Mouse (Mus musculus) liver, embryonic 13.5 days (tissue): ENCODE measurements around the gene Oxnad1. TPM values are rescaled to one million over a fixed set of nuclear protein-coding genes. Genes with fewer than 3 reads are reported as not detected.
"Not testable (repeated sequence)": the region's sequence is repeated elsewhere in the genome, so short reads cannot be mapped to it uniquely, and the experiment has no call there.

Source experiments
- ATAC-seq: fragments of 200-750 bp; cut with Nextera tagmentation; 2 replicates; pipeline ENCODE4 v1.8.0; 2017; ENCODE audit warnings: low read depth, mild to moderate bottlenecking, moderate number of reproducible peaks, moderate library complexity
- DNase-seq: peaks from one replicate; pipeline ENCODE4 v3.0.0; 2022
- H3K27ac ChIP-seq: fragments of 300-500 bp; sonication (generic); 2 replicates; pipeline ENCODE4 v1.5.1; 2015; ENCODE audit warnings: moderate library complexity, mild to moderate bottlenecking, inconsistent platforms
- H3K27me3 ChIP-seq: fragments of 300-500 bp; sonication (generic); 2 replicates; pipeline ENCODE4 v1.6.1; 2015; ENCODE audit warnings: mild to moderate bottlenecking, inconsistent platforms
- H3K36me3 ChIP-seq: fragments of 300-500 bp; sonication (generic); 2 replicates; pipeline ENCODE4 v1.6.1; 2015; ENCODE audit warnings: mild to moderate bottlenecking, inconsistent platforms
- H3K4me1 ChIP-seq: fragments of 300-500 bp; sonication (generic); replicated peaks from 2 replicates; pipeline ENCODE4 v1.6.1; 2015; ENCODE audit warnings: inconsistent platforms
- H3K4me2 ChIP-seq: fragments of 300-500 bp; sonication (generic); 2 replicates; pipeline ENCODE4 v1.6.1; 2015; ENCODE audit warnings: inconsistent platforms, mild to moderate bottlenecking, moderate library complexity
- H3K4me3 ChIP-seq: fragments of 300-500 bp; sonication (generic); replicated peaks from 2 replicates; pipeline ENCODE4 v1.5.1; 2015; ENCODE audit warnings: mild to moderate bottlenecking, inconsistent platforms
- H3K9ac ChIP-seq: fragments of 300-500 bp; sonication (generic); 2 replicates; pipeline ENCODE4 v1.6.1; 2015; ENCODE audit warnings: mild to moderate bottlenecking, inconsistent platforms
- H3K9me3 ChIP-seq: fragments of 300-500 bp; sonication (generic); replicated peaks from 2 replicates; pipeline ENCODE4 v1.6.1; 2016; ENCODE audit warnings: inconsistent platforms
- WGBS: fragments of 180-500 bp; shearing (Covaris S2); methylation state at CpG from one replicate; pipeline ENCODE4 v1.1.7; 2015; ENCODE audit not compliant: insufficient replicate concordance; 5-methylcytosine and 5-hydroxymethylcytosine counted together
- polyA plus RNA-seq: library from polyadenylated mRNA; unstranded; fragments of >200 nt; fragmentation: Nextera tagmentation; extraction: Ambion mirVana; gene quantifications from 2 replicates; pipeline ENCODE4 v1.2.1, GENCODE M21; 2015

The Oxnad1 gene
- polyA plus RNA-seq, 1 experiment from 2014 or later, result 23.4 TPM

GRCm38 (mm10) chr14:32120940-32121919 is 36.1 kb downstream of the Oxnad1 start:
- no peak overlapping the region for H3K4me2 ChIP-seq
- no peak overlapping the region for H3K4me3 ChIP-seq
- no peaks in the 10 kb centered on the region for H3K9me3 ChIP-seq
- H3K36me3 ChIP-seq, result no peaks in the 10 kb centered on the region
- no peak overlapping the region for H3K9ac ChIP-seq
- DNase-seq (no peak), ATAC-seq (no peak)
- no peaks in the 10 kb centered on the region for H3K4me1 ChIP-seq
- peaks cover 6% of the 10 kb centered on the region; the same call in 1 of the 2 replicates for H3K27me3 ChIP-seq
- WGBS, result 61% methylated on average over 11 of the region's 11 CpGs
- H3K27ac ChIP-seq, result no peak overlapping the region

- 17% methylated on average over 2 of the region's 2 CpGs for WGBS
- Histone ChIP-seq H3K9me3 (no peaks in the 10 kb centered on the region), H3K27me3 (peaks cover 11% of the 10 kb centered on the region), H3K9ac (no peak overlapping the region), H3K27ac (no peak overlapping the region), H3K4me2 (no peak overlapping the region), H3K4me3 (no peak overlapping the region), H3K36me3 (no peaks in the 10 kb centered on the region), H3K4me1 (no peaks in the 10 kb centered on the region)
- DNase-seq, result peak; percentile 57
- peak; percentile 80 for ATAC-seq
Observed at GRCm38 (mm10) chr14:32121920-32122315, 36.7 kb downstream of the Oxnad1 start.

- Histone ChIP-seq H3K4me1 (peaks cover 3% of the 10 kb centered on the region), H3K4me2 (no peak overlapping the region), H3K27me3 (peaks cover 17% of the 10 kb centered on the region), H3K9ac (no peak overlapping the region), H3K4me3 (no peak overlapping the region), H3K9me3 (no peaks in the 10 kb centered on the region), H3K27ac (no peak overlapping the region), H3K36me3 (no peaks in the 10 kb centered on the region)
- ATAC-seq (no peak), DNase-seq (no peak)
- WGBS, result 70% methylated on average over 3 of the region's 3 CpGs
Observed at GRCm38 (mm10) chr14:32124261-32124660, 39.1 kb downstream of the Oxnad1 start.

- not testable (repeated sequence) for H3K4me3 ChIP-seq, H3K36me3 ChIP-seq, H3K27ac ChIP-seq, H3K4me1 ChIP-seq, H3K4me2 ChIP-seq, DNase-seq, H3K9me3 ChIP-seq, H3K9ac ChIP-seq, ATAC-seq
- H3K27me3 ChIP-seq, result peaks cover 17% of the 10 kb centered on the region
- 66% methylated on average over 5 of the region's 5 CpGs for WGBS
Observed at GRCm38 (mm10) chr14:32125256-32125655, 40.1 kb downstream of the Oxnad1 start.

- H3K4me3 ChIP-seq, result no peak overlapping the region
- DNase-seq (no peak), ATAC-seq (no peak)
- H3K9ac ChIP-seq, result no peak overlapping the region
- 49% methylated on average over 5 of the region's 5 CpGs for WGBS
- no peaks in the 10 kb centered on the region for H3K36me3 ChIP-seq
- no peak overlapping the region for H3K4me2 ChIP-seq
- peaks cover 35% of the 10 kb centered on the region for H3K4me1 ChIP-seq
- no peaks in the 10 kb centered on the region for H3K9me3 ChIP-seq
- no peak overlapping the region for H3K27ac ChIP-seq
- peaks cover 17% of the 10 kb centered on the region for H3K27me3 ChIP-seq
Observed at GRCm38 (mm10) chr14:32128409-32128808, 43.2 kb downstream of the Oxnad1 start.

GRCm38 (mm10) chr14:32131836-32132235 is 46.7 kb downstream of the Oxnad1 start:
- DNase-seq (peak; percentile 62), ATAC-seq (peak; percentile 85)
- Histone ChIP-seq H3K4me1 (peaks cover 68% of the 10 kb centered on the region), H3K9me3 (no peaks in the 10 kb centered on the region), H3K4me2 (peak overlapping the region; percentile 29), H3K36me3 (no peaks in the 10 kb centered on the region), H3K9ac (0 out of 2 replicates have a peak overlapping the region, but pooled peaks have one; percentile 33), H3K4me3 (no peak overlapping the region; the same call in 1 of the 2 replicates), H3K27me3 (peaks cover 6% of the 10 kb centered on the region; the same call in 1 of the 2 replicates), H3K27ac (peak overlapping the region; percentile 71)
- 4% methylated on average over 4 of the region's 4 CpGs for WGBS

- DNase-seq (peak; percentile 47), ATAC-seq (peak; percentile 72)
- Histone ChIP-seq H3K27me3 (no peaks in the 10 kb centered on the region), H3K4me3 (0 out of 2 replicates have a peak overlapping the region, but pooled peaks have one; percentile 10), H3K9me3 (no peaks in the 10 kb centered on the region), H3K27ac (peak overlapping the region; percentile 78), H3K4me2 (peak overlapping the region; percentile 53), H3K9ac (peak overlapping the region; percentile 61), H3K36me3 (no peaks in the 10 kb centered on the region), H3K4me1 (peaks cover 67% of the 10 kb centered on the region)
- 7% methylated on average over 2 of the region's 2 CpGs for WGBS
Observed at GRCm38 (mm10) chr14:32134293-32134692, 49.1 kb downstream of the Oxnad1 start.

- H3K36me3 ChIP-seq, H3K9me3 ChIP-seq, DNase-seq, H3K27ac ChIP-seq, H3K9ac ChIP-seq, H3K4me2 ChIP-seq, H3K27me3 ChIP-seq, ATAC-seq, H3K4me3 ChIP-seq: not testable (repeated sequence)
- H3K4me1 ChIP-seq, result peaks cover 67% of the 10 kb centered on the region
- WGBS, result 20% methylated on average over 3 of the region's 3 CpGs
Observed at GRCm38 (mm10) chr14:32136467-32136866, 51.3 kb downstream of the Oxnad1 start.

- H3K36me3 ChIP-seq, result no peaks in the 10 kb centered on the region
- peaks cover 46% of the 10 kb centered on the region for H3K4me1 ChIP-seq
- 39% methylated on average over 5 of the region's 5 CpGs for WGBS
- H3K27me3 ChIP-seq, result no peaks in the 10 kb centered on the region
- H3K9ac ChIP-seq, result no peak overlapping the region
- H3K4me2 ChIP-seq, result no peak overlapping the region
- no peak overlapping the region for H3K4me3 ChIP-seq
- H3K27ac ChIP-seq, result peak overlapping the region; percentile 24; the same call in 1 of the 2 replicates
- ATAC-seq (no peak), DNase-seq (no peak)
- H3K9me3 ChIP-seq, result no peaks in the 10 kb centered on the region
Observed at GRCm38 (mm10) chr14:32140359-32140965, 55.3 kb downstream of the Oxnad1 start.

- 75% methylated on average over 5 of the region's 5 CpGs for WGBS
- ATAC-seq (no peak), DNase-seq (no peak)
- no peaks in the 10 kb centered on the region for H3K9me3 ChIP-seq
- no peak within 1 kb of the TSS for H3K9ac ChIP-seq
- peak within 1 kb of the TSS; percentile 24; the same call in 1 of the 2 replicates for H3K27ac ChIP-seq
- H3K27me3 ChIP-seq, result no peaks in the 10 kb centered on the region
- peaks cover 46% of the 10 kb centered on the region for H3K4me1 ChIP-seq
- H3K36me3 ChIP-seq, result no peaks in the 10 kb centered on the region
- H3K4me3 ChIP-seq, result no peak within 1 kb of the TSS
- no peak within 1 kb of the TSS for H3K4me2 ChIP-seq
Observed at GRCm38 (mm10) chr14:32141723-32142122, 56.5 kb downstream of the Oxnad1 start, which contains the start of gene Msmb. Gene Msmb (plus strand): TSS chr14:32142023.

GRCm38 (mm10) chr14:32144734-32145133 is 59.6 kb downstream of the Oxnad1 start:
- ATAC-seq, result no peak
- H3K4me2 ChIP-seq, result peak overlapping the region; percentile 28; the same call in 1 of the 2 replicates
- H3K4me1 ChIP-seq, result peaks cover 51% of the 10 kb centered on the region
- H3K9ac ChIP-seq, result no peak overlapping the region
- no peaks in the 10 kb centered on the region for H3K27me3 ChIP-seq
- no peak overlapping the region for H3K27ac ChIP-seq
- no peaks in the 10 kb centered on the region for H3K36me3 ChIP-seq
- peaks cover 6% of the 10 kb centered on the region for H3K9me3 ChIP-seq
- H3K4me3 ChIP-seq, result no peak overlapping the region
- DNase-seq, result no peak
